Mouse (Mus musculus) urinary bladder, postnatal 10 days (tissue): ENCODE results near the gene Dnaic1.

Source experiments
- DNase-seq: peaks from one replicate; pipeline ENCODE4 v3.0.0; 2022; ENCODE audit warnings: low spot score

Gene Dnaic1

DNA sequence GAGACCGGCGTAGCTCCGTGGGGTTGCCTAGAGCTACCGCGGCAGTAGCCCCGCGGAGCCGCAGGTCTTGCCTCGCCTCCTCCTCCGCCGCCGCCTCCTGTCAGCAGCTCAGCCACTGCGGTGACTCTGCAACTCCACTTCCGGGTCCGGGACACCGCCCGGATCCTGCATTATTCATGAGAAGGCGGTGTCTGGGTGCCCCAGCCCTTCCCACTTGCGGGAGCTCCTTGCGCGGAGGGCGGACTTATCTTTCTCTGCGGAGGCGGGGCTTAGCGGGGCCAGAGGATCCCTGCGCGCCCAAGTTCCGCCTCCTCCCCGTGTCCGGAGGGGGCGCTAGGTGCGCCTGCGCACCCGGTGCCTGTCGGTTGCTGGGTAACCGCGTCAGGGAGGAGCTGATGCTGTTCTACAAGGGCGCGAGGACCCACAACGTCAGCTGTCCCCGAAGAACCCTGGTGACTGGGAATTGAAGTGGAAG, at the start of gene Dnaic1, which contains the start of gene Fam219a:
TSS of gene Dnaic1 (plus strand) at position 365 of the 475 bp plus-strand sequence.
TSS of gene Fam219a (minus strand) at position 128 of the 475 bp plus-strand sequence.
- peak; percentile 89 for DNase-seq

DNA sequence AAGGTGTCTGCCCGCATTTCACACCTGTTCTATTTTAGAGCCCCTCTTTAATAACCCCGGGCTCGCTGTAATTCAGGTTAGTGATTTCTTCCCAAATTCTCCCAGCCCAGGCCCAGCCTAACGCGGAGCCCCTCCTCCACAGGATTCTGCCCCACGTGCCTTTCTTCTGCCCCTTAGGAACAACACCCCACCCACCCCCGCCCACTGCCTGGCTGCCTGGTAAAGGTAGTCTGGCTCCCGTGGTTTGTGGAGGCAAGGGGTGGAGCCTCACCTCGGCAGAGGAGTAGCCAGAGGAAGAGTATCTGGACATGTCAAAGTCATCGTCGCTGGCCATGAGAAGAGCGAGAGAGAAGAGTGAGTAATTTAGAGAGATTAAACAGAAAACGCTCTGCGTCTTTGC, 48.9 kb upstream of the Dnaic1 start:
- no peak for DNase-seq

DNA sequence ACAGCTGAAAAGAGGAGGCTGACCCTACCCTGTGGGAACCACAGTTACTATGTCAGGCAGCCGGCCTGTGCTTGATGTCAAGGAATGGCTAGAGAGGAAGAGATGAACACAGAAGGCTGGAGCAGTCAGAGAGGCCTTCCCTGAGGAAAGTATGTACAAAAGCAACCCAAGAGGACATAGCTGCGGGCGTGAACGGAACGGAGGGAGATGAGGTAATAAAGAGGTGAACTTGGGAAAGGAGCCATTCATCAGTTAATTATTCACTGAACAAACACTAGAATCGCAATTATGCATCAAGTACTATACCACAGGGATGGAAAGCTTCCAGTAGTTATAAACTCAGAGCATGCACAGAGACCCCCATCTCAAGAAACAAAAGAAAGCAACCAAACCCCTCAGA, 47.4 kb upstream of the Dnaic1 start:
- DNase-seq = no peak

DNA sequence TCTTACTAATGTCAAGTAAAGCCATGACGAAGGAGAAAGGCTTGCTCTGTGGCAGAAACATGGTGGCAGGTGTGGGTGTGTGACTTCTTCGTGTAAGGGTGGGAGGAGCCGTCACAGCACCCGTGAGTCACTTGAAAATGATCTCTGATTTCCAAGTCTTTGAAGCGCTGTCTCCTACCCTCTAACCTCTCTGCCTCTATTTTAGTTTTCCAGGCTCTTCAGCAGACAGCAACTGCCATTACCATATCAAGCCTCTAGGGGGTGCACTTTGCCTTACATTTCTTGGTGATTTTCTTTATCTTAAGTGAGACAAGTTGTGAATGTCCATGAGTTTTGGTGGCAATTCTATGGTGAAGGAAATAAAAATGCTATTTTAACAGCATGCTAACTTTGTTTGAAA, 46.8 kb upstream of the Dnaic1 start:
- no peak for DNase-seq

DNA sequence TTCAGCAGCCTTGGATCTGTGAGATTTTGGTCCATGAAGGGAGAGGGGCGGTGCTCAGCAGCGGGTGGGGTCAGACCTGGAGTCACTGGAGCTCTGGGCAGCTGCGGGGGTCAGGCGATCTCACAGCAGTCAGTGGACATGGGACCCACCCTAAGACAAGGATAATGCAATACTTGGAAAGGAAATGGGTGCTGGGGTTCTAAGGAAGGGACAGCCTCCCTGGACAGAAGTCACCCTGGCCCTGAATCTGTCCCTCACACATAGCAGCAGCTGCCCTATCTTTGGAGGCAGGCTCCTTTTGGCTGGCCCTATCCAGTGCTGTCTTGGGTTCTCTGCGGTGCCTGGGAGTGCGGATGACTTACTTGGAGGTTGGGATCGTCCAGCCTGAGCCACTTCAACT, 45.7 kb upstream of the Dnaic1 start:
- DNase-seq = no peak

DNA sequence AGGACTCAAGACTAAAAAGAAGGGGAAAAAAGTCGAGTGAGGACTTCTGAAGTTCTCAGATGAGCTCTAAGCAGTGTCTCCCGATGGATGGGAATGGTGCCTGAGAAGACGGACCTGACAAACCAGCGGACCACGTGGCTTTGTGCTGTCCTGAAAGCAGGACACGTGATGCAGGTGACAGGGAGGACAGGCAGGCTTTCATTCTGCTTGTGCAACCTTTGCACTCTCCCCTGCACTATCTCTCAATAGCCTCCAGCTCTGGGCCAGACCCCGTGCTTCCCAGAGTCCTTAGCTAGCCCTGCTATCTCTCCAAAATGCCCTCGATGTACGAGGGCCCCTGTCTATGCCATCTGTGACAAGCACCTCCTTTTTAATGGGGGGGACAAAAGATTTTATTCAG, 44.7 kb upstream of the Dnaic1 start:
- no peak for DNase-seq

DNA sequence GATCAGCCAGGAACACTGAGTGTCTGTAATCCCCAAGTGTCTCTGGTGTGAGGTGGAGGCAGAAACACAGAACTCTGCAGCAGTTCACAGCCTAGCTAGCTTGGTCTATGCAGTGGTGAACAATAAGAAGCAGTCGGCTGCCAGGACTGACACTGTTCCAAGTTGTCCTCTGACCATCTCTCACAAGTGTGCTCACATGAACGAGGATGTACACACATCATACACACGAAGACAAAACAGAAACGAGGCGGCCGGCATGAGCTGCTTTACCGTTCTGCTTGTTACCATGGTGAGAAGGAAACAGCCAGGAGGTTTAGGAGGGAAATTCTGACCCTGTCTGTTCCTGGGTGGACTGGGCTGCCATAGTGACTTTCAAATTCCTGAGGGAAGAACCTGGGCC, 43.0 kb upstream of the Dnaic1 start:
- DNase-seq = no peak

DNA sequence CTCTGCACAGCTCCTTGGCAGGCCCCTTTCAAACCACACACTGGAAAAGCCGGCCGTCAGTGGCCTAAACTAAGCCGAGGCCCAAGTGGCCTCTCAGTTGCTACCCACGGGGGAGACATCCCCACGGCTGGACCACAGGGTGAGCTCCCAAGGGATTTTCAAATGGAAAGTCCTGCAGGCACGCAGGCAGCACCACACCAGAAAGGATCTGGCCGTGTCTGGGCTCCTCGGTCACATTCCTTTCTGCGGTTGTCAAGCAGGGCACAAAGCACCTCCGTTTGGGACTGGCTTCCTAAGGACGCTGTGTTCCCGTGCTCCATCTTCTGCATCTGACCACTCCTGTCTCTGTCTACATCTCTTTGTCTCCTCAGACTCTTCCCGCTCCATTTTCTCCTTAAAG, 42.5 kb upstream of the Dnaic1 start:
- DNase-seq = no peak

DNA sequence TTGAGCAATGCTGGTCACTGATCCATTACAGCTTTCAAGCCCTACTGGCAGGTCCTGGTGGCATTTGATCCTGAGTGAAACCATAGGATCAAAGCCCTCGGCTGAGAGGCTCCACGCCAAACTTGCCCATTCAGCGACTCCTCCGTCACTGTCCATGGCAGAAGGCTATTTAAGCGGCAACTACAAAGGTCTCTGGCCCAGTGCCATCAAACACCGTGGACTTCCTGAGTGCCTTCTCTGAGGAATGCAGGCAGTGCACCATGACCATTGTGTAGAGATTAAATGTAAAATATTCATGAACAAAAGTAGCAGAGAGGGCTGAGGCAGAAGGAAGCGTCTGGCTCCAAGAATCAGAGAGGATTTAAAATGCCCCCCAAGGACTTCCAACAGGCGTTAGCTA, 41.6 kb upstream of the Dnaic1 start:
- DNase-seq = no peak

DNA sequence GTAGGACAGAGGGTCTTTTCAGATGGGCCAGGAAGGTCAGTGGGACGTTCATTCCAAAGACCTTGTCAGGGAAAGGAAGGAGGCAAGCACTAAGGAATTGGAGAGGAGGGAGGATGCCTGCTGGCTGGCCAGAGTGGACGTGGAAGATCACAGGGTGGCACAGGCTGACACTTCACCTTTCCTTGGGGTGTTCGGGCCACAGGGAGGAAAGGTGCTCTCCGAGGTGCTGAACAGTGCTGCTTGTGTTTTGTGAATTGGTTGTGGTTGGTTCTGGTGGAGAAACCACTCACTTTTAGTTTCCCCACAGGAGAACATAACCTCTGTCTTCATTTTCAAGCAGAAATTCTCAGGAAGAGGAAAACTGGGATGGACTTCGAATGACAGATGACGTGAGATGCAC, 37.2 kb upstream of the Dnaic1 start:
- no peak for DNase-seq

DNA sequence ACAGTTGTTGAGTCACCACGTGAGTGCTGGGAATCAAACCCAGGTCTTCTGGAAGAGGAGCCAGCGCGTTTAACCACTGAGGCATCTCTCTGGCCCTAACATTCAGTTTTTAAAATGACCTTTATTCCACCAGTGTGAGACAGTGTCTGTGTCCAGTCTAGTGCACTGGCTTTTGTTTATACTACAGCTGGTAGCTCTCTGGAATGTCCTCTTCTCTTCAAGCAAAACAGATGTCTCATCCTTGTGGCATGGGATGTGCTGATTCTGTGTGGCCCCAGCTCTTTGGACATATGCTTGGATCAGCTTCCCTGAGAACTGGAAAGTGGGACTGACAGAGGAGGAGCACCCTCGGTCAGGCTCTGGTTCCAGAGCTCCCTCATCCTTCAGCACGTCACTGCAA, 34.7 kb upstream of the Dnaic1 start:
- DNase-seq = no peak

DNA sequence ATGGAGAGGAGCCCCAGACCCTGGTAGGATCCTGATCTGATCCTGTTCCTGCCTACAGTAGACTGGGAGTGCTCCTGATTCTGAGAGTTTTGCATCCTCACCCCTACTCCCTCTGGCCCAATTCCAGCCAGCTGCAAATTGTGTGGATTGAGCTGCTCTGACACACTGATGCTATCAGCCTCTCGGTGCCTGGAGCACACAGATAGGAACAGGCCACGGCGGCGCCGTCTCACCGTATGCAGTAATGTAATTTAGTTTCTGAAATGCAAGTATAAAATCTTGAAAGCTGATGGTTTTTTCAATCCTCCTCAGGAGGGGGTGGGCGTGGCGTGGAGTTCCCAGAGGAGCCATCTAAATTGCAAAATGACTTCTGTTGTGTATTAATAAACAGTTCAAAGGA, 27.4 kb upstream of the Dnaic1 start:
- DNase-seq = no peak

DNA sequence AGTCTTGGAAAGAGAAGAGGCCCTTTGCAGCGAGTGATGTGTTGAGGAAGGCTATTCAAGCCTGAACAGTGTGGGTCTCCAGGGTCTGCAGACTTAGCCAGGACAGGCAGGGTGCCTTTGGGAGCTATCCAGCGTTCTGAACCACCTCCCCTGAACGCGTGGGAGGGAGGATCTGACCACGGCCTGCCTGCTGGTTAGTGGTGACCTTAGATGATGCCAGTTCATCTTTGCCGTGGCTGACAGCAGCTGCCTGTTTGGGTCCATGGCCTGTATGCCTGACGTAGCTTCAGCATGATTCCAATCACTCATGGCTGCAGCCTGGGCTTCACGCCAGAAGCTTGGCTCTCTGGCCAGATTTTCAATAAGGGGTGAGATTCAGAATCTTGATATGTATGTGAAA, 23.6 kb upstream of the Dnaic1 start:
- DNase-seq = no peak

DNA sequence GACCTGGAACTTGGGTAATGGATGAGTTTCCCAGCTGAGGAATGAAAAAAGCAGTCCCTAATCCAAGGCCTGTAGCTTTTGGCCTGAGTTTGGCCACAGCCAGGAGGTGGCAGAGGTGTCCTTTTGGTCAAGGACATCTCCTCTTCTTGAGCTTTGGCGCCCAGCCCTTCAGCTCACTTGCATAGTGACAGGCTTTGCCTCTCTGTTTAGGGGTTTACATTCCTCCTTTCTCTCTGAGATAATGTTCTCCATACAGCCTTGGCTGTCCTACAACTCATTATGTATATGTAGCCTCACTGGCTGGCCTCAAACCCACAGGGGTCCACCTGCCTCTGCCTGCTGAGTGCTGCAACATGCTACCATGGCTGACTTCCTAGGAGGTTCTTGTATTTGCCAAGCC, 22.5 kb upstream of the Dnaic1 start:
- no peak for DNase-seq

DNA sequence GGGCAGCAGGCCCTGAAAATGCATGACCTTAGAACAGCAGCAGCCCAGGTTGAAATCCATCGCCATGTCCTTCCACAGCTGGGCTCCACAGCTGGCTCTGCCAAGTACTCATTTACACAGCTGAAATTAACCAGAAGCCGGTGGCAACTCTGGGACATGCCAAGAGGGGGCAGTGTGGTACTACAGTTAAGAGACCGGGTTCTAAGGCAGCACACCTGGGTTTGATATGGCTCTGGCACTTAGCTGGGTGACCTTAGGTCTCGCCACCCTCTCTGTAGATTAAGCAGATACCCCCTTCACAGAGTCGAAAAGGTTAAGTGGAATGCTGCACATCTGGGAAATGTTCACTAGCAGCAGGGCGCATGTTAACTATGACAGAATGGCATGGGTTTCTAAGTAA, 17.0 kb upstream of the Dnaic1 start:
- peak; percentile 28 for DNase-seq

DNA sequence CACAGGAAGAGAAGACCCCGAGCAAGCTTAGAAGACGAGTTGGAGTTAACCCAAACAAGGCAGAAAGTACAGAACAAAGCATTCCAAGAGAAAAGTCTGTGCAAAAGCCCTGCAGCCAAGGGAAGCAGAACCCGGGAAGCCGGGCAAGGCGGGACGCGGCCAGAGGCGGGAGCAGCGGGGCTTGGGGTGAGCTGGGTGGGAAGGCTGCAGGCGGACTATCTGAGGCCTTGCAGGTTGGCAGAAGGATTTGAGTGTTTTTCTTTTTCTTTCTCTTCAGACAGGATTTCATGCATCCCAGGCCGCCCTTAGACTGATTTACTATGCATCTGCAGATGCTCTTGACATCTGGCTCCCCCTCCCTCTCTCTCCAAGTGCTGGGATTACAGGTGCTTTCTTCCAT, 16.5 kb upstream of the Dnaic1 start:
- DNase-seq = no peak

DNA sequence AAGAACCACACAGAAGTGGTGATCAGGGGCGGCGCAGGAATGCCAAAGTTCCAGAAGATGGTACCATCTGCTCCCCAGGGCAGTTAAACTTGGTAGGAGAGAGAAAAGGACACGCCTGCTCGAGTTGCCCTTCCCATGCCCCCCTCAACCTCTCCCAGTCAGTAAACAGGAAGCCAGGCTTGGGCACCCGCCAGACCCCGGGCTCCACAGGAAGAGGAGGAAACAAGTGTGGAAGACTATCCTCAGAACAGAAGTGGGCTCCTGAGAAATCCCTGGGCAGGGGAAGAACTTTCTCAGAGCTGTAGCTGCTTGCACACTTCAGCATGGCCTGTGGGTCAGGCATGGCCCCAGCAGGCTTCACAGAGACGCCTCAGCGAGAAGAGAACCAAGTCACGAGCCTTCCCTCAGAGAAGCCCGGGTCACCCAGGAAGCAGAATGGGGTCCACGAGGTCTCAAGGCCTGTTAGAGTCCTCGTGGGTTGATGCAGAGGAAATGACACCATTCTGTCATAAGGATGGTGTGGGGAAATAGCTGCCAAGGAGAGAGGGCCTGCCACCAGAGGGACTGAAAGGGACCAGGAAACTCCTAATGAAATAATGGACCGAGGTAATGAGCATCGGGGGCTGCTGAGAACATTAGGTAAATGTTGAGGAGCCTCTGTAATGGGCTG, 14.4 kb upstream of the Dnaic1 start:
- no peak for DNase-seq

DNA sequence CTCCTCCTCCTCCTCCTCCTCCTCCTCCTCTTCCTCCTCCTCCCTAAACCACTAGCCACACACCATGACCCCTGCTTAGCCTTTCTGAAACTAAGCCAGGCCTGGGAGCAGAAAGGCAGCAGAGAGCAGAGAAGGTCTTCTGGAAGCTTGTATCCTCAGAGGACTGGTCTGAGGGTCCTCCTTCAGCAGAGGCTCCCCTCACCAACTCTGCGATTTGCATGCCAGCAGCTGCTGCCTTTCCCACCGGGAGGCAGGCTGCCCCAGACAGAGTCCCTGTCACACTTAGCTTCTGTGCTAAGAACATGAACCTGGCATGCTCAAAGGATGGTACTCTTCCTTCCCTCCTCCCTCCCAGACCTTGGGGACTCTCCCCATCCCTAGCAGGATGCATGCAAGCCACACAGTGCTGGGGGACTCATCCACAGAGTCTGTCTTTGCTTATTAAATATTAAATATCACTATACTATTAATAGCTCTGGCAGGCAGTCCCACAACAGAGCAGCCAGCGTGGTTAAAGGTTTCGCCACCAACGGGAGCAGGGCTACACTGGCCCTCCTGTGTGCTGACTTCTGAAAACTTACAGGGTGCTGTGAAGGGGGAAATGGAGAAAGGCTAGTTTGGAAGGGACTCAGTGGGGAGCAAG, 13.1 kb upstream of the Dnaic1 start:
- DNase-seq = no peak

DNA sequence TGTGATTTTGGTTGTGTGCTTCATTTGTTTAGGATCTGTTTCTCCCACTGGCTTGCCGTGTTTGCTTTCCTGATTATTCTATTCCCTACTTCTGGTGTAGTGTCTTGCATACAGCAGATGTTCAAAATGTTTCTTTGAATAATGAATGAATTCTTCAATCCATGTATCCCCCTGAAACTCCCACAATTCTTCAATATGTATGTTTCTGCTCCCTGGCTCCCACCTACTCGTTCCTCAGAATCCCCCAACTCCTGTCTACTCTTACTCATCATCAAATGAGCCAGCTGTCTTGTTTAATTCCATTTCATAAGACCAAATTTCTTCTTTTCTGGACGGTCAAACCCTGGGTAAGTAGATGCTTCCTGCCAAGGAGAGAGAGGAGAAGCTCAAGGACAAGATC, 12.5 kb upstream of the Dnaic1 start:
- no peak for DNase-seq

DNA sequence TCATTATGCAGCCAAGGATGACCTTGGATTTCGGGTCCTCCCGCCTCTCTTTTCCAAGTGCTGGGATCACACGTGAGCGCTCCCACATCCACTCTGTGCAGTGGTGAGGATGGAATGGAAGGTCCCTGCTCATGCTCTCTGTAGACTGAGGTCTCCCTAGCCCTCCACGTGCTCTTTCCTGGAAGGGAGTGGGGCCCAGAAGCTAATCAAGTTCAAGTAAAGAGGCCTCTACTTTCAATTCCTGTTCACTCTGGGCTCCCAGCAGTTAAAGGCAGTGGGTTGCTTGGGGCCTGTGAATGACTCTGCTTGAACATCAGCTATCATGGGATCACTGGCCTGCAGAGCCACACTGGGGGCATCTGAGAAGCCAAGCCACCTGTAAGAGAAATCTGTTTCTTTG, 6.3 kb upstream of the Dnaic1 start:
- DNase-seq = no peak

DNA sequence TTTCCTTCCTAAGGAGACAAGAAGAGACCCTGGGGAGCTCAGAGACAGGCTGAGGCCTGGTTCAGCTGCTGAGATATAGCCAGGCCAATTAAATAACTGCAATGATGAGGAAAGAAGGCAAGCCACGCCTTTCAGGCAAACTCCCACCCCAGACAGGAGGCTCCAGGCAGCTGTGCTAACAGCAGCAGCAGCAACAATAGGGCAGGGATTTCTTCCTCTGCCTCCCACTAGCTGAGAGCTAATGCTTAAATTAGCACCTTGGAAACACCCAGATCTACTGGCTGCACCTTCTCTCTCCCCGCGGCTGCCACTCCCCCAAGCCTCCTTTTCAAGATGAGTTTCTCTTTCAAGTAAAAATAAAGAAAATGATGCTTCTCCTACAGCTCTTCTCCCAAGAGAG, 3.5 kb upstream of the Dnaic1 start:
- no peak for DNase-seq

DNA sequence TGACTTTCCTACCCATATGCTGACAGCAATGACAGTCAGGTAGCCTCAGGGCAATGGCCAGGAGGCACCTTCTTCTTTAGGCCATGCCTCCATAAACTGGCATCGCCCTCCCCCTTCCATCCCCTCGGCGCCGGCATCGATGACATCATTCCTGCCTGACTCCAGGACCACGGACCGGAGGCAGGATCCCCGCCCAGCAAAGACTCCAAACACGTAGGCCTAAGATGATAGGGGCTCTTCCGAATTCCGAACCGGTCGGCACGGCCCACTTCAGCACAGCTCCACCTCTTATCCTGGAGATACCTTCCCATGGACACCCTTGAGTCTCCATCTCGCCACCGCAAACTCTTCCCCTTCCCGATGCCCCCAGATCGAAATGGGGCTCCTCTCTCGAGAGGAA, 1.3 kb upstream of the Dnaic1 start:
- DNase-seq = no peak

DNA sequence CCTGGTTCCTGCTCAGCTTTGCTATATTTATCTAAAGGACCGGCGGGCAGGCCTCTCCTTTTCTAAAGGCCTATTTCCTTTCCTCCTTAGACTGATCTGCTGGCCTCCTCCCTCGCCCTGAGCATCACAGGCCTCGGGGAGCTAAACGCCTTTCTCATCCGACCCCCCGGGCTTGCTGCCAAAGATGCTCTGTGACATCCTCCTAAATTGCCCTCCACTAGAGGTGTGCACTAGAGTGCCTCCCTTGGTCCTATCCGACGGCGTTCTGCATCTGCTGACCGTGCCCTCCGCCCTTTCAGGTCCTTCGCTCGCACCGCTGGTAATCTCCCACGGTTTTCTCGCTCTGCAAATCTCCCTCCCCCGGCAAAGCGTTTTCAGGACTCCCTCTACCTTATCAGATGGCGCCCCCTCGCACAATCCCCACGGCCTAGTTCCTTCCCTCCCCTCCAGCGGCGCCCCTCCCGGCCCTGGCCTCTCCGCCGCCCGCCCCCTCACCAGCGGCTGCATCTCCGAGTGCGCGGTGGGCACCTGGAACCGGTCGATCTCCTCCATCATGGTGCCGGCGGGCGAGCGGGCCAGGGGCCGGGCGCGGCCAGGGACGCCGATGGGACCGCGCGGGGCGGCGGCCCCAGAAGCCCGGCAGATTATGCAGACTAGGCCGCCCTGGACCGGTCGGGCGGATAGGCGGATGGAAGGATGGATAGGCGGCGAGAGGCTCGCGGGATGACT, 729 bp upstream of the Dnaic1 start:
- DNase-seq = no peak
